In the genomic region with DNA sequence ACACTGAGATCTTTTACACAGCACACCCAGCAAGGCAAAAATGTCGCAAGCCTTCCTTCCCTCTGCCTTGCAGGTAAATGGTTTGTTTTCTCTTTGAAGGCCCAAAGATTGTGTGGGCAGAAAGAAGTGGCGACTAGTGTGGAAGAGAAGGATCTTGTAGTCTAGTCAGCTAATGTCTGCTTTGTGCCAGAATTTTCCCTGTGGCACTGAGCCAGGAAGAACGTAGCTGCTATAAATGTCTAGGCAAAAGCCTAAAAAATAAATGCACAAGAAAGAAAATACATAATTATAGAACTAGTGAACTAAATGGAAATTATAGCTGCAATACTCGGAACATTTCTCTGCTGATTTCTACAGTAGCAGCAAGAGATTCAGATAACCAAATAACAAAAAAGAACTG, we compare ENCODE assay signal across 10 mouse cellular contexts.
DNase-seq lines count a peak whose midpoint lies in the region; ATAC-seq lines count a peak whose summit lies in the region.
"Had no signal": no experiment of that assay in that cellular context is flagged by ENCODE, and none has a peak within 500 bp of the region (broad histone marks: within the 10 kb centered on the region; RNA-seq: fewer than 3 reads in every experiment).

No protein-coding gene starts in this region.

- H3K27ac ChIP-seq in heart, embryonic 15.5 days = peak overlapping the region; percentile 23
- no peak overlapping the region for H3K27ac ChIP-seq in hindbrain, embryonic 12.5 days
- H3K27ac ChIP-seq: embryonic facial prominence, embryonic 12.5 days; hindbrain, embryonic 15.5 days; liver, embryonic 12.5 days had no signal

- H3K4me3 ChIP-seq in heart, embryonic 15.5 days = no peak overlapping the region
- no peak overlapping the region for H3K4me3 ChIP-seq in hindbrain, embryonic 12.5 days
- H3K4me3 ChIP-seq: embryonic facial prominence, embryonic 12.5 days; hindbrain, embryonic 15.5 days; liver, embryonic 12.5 days had no signal

- H3K9me3 ChIP-seq in heart, embryonic 15.5 days (replicated peaks) = no peaks in the 10 kb centered on the region
- no peaks in the 10 kb centered on the region for H3K9me3 ChIP-seq in hindbrain, embryonic 12.5 days (replicated peaks)
- H3K9me3 ChIP-seq: embryonic facial prominence, embryonic 12.5 days; hindbrain, embryonic 15.5 days; liver, embryonic 12.5 days had no signal

- no peaks in the 10 kb centered on the region for H3K36me3 ChIP-seq in heart, embryonic 15.5 days
- no peaks in the 10 kb centered on the region for H3K36me3 ChIP-seq in hindbrain, embryonic 12.5 days
- H3K36me3 ChIP-seq: embryonic facial prominence, embryonic 12.5 days; hindbrain, embryonic 15.5 days; liver, embryonic 12.5 days had no signal

- 44% methylated on average over 4 of the region's 4 CpGs for WGBS in heart, embryonic 15.5 days
- WGBS in hindbrain, embryonic 12.5 days = 86% methylated on average over 4 of the region's 4 CpGs

- H3K4me2 ChIP-seq in heart, embryonic 15.5 days = no peak overlapping the region
- no peak overlapping the region for H3K4me2 ChIP-seq in hindbrain, embryonic 12.5 days (replicated peaks)
- H3K4me2 ChIP-seq: embryonic facial prominence, embryonic 12.5 days; hindbrain, embryonic 15.5 days; liver, embryonic 12.5 days had no signal

- peaks cover 40% of the 10 kb centered on the region for H3K4me1 ChIP-seq in heart, embryonic 15.5 days (replicated peaks)
- H3K4me1 ChIP-seq in hindbrain, embryonic 12.5 days = peaks cover 20% of the 10 kb centered on the region

- DNase-seq in heart, adult 8-10 months (ENCODE audit: low spot score) = no peak
- peak; percentile 58 for DNase-seq in testis, postnatal 10 days (ENCODE audit: low spot score)
- DNase-seq in testis, postnatal 14 days (ENCODE audit: low spot score) = no peak
- peak; percentile 71 to 74 for DNase-seq in left cerebral cortex, adult 18-20 months (ENCODE audit: low spot score in 2 of 2)
- no peak for DNase-seq in ovary, postnatal 10 days (ENCODE audit: low spot score)

- H3K27me3 ChIP-seq in heart, embryonic 15.5 days = no peaks in the 10 kb centered on the region
- no peaks in the 10 kb centered on the region for H3K27me3 ChIP-seq in hindbrain, embryonic 12.5 days
- H3K27me3 ChIP-seq: embryonic facial prominence, embryonic 12.5 days; hindbrain, embryonic 15.5 days; liver, embryonic 12.5 days had no signal

- H3K9ac ChIP-seq in heart, embryonic 15.5 days = no peak overlapping the region
- H3K9ac ChIP-seq in hindbrain, embryonic 12.5 days = no peak overlapping the region
- H3K9ac ChIP-seq: embryonic facial prominence, embryonic 12.5 days; hindbrain, embryonic 15.5 days; liver, embryonic 12.5 days had no signal

- no peak for ATAC-seq in heart, embryonic 15.5 days (replicated peaks; ENCODE audit: insufficient number of reproducible peaks, insufficient read depth, low FRiP score, low read depth)
- no peak for ATAC-seq in hindbrain, embryonic 12.5 days (ENCODE audit: low FRiP score)
- ATAC-seq: liver, embryonic 12.5 days had no signal

Comparison
In these comparisons a context has a peak if more than half of its experiments do, and no peak if none do; other contexts are left out.
1. DNase-seq: peak in testis, postnatal 10 days (single experiment) and left cerebral cortex, adult 18-20 months (2 of 2); none in heart, adult 8-10 months (single experiment), testis, postnatal 14 days (single experiment) and ovary, postnatal 10 days (single experiment).